Mouse (Mus musculus): ENCODE measurements around the gene Mrpl27.
A peak's percentile ranks its signal among the peaks of the same experiment; 100 is the strongest.
"Not testable (repeated sequence)": the region's sequence is repeated elsewhere in the genome, so short reads cannot be mapped to it uniquely, and the experiment has no call there.

The Mrpl27 gene

GRCm38 (mm10) chr11:94675446-94675845, 21.9 kb downstream of the Mrpl27 start:
- no peak for DNase-seq

DNA sequence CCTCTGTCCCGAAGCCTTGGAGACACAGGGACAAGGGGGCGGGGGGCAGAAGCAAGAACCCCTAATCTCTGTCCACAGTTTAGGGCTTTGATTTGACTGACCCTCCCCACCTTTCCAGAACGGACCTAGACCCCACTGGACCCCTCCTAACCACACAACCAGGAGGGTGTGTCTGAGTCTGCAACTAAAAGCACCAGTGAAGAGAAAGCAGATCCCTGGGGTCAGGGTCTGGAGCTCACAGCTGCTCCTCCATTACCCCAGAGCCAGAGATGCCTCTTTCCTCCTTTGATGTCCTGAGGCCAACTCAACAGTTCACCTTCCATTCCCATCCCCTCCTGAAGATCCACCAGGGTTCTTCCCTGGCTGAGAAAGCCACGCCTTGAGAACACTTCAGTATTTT, 22.7 kb downstream of the Mrpl27 start:
- DNase-seq, result no peak

DNA sequence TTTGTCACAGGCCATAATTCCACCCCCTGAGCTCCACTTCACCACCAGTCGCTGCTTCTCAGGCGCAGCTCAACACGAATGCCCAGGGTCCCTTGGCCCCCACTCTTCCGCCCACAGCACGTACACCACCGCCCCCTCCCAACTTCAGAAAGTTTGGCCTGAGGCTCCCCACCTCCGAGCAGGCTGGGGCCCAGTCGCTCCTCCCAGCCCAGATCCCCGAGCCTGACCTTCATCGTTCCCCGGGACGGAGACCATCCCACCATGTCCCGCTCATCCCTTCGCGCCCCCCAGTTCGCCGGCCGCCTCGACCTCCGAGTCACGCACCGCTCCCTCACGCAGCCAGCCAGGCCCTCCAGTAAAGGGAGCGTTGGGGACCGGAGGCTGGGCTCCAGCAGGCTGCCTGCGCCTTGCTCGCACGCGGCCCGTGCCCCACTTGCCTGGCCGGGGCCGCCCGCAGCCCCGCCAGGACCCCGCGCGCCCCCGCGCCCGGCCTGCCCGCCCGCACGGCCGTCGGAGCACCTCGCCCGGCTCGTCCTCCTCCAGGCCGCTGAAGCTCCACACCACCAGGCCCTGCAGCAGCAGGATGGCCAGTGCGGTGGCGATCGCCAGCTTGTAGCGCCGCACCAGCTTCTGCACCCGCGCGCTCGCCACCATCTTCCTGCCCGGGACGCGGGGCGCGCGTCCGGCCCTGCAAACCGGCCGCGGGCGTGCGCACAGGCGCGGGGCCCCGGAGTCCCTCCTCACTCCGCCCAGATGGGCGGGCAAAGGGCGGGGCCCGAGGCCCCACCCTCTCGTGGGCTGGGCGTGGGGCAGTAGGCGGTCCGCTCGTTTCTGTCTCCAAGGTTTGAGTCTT, 23.4 kb downstream of the Mrpl27 start, which contains the start of gene Xylt2:
Gene Xylt2 (minus strand): TSS at position 762 of the 853 bp plus-strand sequence.
- DNase-seq, result peak; percentile 92

- DNase-seq, result no peak
Measured at GRCm38 (mm10) chr11:94677607-94678145, 24.1 kb downstream of the Mrpl27 start.

DNA sequence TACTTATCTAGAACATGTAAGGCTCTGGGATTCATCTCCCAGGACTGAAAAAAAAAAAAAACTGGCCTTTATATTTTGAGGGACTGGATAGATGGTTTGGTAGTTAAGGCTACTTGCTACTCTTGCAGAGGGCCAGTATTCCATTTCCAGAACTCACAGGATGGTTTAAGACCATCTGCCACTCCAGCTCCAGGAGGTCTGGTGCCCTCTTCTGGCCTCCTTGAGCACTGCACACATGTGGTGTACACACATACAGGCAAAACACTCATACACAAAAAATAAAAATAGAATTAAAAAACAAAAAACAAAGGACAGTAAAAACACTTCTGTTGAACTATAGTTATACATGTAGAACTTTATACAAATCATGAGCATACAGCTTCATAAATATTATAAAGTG, 27.1 kb downstream of the Mrpl27 start:
- DNase-seq, result no peak

GRCm38 (mm10) chr11:94681640-94682039, 28.1 kb downstream of the Mrpl27 start:
- DNase-seq, result no peak

DNA sequence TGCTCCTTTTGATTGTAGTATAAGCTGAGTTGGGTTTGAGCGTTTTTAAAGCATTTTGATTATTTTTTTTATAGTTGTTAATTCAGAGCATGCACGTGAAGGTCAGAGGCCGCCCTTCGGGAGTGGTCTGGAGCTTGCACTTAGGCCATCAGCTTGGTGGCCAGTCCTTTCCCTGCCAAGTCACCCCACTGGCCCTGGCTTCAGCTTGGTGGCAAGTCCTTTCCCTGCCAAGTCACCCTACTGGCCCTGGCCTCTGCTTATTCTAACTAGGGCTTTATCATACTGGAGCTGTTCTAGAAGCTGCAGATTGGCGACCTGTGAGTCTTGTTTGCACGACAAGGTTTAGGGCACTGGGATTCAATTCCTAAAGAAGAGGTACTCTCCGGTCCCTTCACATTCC, 28.9 kb downstream of the Mrpl27 start:
- no peak for DNase-seq

GRCm38 (mm10) chr11:94687178-94687577, 33.6 kb downstream of the Mrpl27 start:
- DNase-seq, result no peak

DNA sequence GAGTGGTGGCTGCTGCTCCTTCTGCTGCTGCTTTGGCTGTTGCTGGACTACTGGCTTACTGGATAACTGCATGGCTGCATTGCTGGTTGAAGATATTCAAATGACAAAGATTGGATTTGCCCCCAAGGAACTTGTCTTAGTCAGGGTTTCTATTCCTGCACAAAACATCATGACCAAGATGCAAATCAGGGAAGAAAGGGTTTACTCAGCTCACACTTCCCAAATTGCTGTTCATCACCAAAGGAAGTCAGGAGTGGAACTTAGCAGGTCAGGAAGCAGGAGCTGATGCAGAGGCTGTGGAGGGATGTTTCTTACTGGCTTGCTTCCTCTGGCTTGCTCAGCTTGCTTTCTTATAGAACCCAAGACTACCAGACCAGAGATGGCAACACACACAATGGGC, 38.9 kb downstream of the Mrpl27 start:
- not testable (repeated sequence) for DNase-seq

DNA sequence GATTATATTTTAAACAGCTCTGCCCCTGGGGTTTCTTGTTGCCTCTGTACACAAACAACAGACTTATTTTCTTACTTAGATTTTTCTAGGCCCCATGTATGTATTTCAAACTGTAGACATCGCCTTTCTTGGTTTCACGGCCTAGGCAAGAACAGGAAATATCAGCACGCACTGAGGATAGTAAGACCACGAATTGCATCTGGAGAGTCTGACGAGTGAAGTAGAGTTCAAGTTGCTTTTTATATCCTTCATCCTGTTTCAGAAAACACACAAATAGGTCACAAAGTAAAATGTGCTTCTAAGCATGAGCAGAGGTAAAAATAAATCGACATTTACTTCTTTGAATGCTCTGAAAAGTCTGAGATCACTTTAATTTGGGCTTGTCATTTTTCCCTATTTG, 41.9 kb downstream of the Mrpl27 start:
- DNase-seq, result no peak

- DNase-seq, result no peak
Measured at GRCm38 (mm10) chr11:94697140-94697539, 43.6 kb downstream of the Mrpl27 start.

DNA sequence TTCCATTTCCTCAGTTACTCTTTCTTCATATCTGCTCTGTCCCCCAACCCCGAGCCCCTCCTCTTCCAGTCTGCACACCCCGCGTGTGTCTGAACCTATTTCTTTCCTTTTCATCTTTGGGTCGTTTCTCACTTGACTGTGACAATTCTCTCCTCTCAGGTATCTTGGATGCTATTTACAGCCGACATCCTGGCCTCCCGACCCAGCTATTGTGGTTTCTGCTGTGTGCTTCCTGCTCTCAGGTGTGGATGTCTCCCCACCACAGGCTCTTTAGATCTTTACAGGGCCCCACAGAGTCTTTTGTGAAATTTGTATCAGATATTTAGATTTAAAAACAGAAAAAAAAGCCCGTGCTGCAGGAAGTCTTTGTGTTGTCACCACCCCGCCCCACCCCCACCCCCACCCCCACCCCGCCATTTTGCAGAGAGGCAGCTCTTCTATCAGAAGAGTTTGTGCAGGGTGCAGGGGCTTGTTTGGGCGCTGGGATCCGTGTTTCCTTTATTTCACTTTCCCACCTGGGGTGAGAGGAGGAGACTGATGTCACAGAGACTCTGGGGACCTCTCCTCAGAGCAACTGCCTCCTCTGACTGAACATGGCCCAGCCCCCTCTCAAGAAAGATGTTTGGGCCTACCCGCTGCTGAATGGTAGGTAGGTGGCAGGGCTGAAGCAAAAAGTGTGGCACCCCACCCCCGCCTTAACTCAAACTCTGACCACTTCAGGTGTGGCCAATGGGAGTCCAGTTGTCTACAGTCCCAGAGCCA, 44.3 kb downstream of the Mrpl27 start:
- no peak for DNase-seq

DNA sequence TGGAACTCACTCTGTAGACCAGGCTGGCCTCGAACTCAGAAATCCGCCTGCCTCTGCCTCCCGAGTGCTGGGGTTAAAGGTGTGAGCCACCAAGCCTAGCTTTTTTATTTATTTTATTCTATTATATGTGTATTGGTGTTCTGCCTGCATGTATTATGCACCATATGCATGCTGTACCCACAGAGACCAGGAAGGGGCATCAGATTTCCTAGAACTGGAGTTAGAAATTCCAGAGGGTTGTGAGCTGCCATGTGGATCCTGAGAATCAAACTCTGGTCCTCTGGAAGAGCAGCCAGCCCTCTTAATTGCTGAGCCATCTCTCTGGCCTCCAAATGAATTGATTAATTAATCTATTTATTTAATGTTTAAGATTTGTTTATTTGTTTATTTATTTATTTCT, 45.8 kb downstream of the Mrpl27 start:
- DNase-seq, result no peak

GRCm38 (mm10) chr11:94701401-94702215, 48.0 kb downstream of the Mrpl27 start:
- no peak for DNase-seq

DNA sequence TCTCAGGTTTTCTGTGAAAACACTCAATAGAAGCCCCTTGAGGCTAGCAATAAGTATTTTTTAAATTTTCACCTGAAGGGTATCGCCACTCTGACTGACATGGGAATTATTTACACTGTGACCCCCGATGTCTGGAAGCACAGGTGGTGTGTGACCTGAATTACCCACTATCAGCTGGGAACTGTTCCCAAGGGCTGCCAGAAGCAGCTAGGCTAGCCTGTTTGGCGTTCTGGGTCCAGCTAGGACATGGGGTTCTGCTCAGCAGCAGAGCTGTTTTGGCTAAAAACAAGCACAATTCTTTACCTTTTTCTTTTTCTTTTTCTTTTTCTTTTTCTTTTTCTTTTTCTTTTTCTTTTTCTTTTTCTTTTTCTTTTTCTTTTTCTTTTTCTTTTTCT, 48.6 kb downstream of the Mrpl27 start:
- no peak for DNase-seq

DNA sequence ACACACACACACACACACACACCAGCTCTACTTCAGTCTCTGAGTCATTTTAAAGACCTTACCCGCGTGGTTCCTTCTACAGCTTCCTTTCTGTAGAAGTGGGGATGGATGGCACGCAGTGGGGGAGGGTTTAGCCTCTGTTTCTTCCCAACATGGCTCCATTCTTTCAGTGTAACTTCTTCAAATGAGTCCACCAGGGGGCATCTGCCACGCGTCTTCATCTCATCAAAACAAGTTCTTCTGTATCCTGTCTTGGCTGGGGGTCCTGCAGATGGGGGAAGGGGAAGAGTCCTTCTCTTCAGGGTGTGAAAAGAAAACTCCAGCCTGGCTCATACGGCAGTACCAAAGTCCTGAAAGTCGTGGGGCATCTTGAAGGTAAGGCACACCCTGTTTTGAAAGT, 50.5 kb downstream of the Mrpl27 start:
- DNase-seq, result no peak

GRCm38 (mm10) chr11:94704472-94704871, 50.9 kb downstream of the Mrpl27 start, which contains the start of gene Gm11541:
Gene Gm11541 (minus strand): TSS chr11:94704499.
- DNase-seq, result no peak
